Mouse (Mus musculus) bone marrow macrophage, adult 2 months (primary cell): ENCODE data around the gene Stpg4.

Experiments
- CTCF ChIP-seq: IDR thresholded peaks from 2 replicates; pipeline ENCODE4 v1.5.1; 2012; ENCODE audit warnings: low read depth, mild to moderate bottlenecking, low read length, moderate library complexity
- POLR2A ChIP-seq: IDR thresholded peaks from 2 replicates; pipeline ENCODE4 v1.6.1; 2012; ENCODE audit warnings: mild to moderate bottlenecking, low read depth, low read length, borderline replicate concordance

DNA sequence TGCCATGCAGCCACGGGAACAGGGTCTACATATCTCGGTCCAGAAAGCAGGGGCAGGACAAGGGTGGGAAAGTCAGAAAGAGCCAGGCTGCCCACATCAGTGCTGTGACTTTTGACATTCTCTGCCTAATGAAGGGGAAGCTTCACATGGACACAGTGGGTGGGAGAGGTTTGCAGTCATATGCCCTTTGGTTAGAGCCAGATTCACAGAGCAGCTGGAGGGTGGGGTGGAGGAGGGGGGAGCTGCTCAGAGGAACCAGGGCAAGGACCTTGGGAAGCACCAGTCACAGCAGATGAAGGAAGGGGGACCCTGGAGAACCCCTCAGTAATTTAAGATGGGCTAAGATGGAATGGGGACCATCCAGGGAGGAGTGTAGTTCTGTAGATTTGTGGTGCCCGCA is 41.7 kb downstream of the Stpg4 start:
- TF ChIP-seq CTCF (no peak), POLR2A (no peak)
